Mouse (Mus musculus) thymus, adult 18-20 months (tissue): Measurements from ENCODE around the gene B3galt4.

Experiments used
- DNase-seq, 2 experiments: peaks; one replicate each; pipeline ENCODE4 v3.0.0; 2022; ENCODE audit warnings: mixed read lengths in 2 of 2

Gene B3galt4

GRCm38 (mm10) chr17:33902491-33902890 lies 48.8 kb downstream of the B3galt4 start:
- DNase-seq = no peak

- DNase-seq = no peak
These were observed 49.2 kb downstream of the B3galt4 start for GRCm38 (mm10) chr17:33902079-33902478.

- DNase-seq = no peak
These were observed 49.6 kb downstream of the B3galt4 start for GRCm38 (mm10) chr17:33901653-33902052.

GRCm38 (mm10) chr17:33900989-33901314 lies 50.3 kb downstream of the B3galt4 start:
- no peak for DNase-seq

- no peak for DNase-seq
These were observed 50.9 kb downstream of the B3galt4 start for GRCm38 (mm10) chr17:33900281-33900988.
